Mouse (Mus musculus): ENCODE data around the gene Mettl9.

Gene Mettl9

DNA sequence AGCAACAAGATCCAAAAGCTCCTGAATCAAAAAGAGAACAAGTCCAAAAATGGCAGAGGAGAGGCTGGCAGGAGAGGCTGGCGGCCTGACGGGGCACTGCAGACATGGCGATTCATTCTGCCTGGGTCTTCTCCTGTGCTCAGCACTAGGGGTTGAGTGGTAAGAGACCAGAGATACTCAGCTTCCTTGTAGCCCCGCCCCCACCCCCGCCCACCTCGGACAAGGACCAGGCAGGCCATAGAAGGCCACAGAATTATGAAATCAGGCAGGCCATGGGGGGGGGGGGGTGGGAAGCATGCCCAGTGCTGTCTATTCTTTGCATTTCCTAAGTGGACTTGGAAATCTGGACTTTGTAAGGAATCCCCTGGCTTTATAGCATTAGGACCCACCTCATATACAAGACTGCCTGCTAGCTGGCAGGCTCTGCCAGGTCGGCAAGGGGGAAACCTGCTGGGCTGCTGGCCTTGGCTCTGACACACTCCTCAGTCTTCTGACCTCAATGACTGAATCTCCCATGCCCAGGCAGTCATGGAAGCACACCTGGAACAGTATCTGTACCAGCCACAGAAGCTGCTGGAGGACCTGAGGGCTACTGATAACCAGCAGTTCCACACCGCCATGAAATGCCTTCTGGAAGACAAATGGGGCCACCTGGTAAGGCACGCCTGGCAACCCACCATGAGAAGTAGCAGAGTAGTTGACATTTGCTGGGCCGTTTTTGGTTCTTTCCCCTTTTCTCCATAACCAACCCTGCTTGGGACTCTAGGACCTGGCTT is 64.6 kb downstream of the Mettl9 start:
- no peak for DNase-seq (ENCODE audit: low spot score in 2 of 2)

DNA sequence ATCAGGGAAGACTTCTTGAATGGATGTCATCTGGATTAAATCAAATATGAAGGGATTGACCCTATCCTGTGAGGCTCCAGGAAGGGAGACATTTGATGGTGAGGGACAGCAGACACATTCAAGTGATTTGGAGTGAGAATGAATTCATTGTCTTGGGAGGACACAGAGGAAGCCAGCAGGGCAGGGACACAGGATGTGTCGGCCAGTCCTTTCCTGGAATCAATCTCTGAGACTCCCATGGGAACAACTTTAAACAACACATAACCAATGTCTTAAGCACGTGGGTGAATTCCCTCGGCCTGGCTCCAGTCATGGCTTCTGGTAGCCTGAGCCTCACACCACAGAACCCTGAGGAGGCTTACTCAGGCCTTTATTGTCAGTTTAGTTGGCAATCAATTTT is 73.6 kb downstream of the Mettl9 start:
- DNase-seq (ENCODE audit: low spot score in 2 of 2) = no peak

DNA sequence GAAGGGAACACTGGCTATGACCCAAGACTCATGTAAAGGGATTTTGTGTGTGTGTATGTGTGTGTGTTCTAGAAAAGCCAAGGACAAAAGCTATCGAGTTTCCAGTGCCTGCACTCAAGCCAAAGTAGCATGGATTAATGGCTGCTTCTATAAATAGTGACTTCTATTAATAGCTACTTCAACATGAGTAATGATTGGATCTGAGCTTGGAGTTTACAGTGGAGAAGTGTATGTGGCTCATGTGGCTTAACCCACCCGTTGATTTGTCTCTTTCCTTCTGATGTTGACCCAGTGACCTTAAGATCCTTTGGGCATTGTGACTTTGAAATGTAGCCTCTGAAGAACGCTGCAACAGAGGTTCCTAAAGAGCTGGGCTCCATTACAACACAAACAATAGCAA is 77.1 kb downstream of the Mettl9 start:
- DNase-seq (ENCODE audit: low spot score in 2 of 2) = no peak

DNA sequence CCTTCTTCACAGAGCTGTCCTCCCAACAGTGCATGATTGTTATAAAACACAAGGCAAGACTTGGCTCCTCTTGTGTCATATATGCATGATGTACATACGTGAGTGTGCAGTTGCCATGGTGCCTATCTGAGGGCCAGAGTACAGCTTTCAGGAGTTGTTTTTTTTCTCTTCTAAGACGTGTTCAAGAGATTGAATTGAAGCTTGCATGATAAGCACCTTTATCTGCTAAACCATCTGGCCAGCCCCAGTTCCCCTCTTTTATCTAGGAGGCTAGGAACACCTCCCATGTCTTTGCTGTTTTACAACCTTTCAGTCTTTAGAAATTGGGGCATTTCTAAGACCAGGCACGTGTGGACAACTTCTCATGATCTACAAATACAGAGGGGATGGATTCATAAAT is 77.5 kb downstream of the Mettl9 start:
- DNase-seq (ENCODE audit: low spot score in 2 of 2) = no peak

DNA sequence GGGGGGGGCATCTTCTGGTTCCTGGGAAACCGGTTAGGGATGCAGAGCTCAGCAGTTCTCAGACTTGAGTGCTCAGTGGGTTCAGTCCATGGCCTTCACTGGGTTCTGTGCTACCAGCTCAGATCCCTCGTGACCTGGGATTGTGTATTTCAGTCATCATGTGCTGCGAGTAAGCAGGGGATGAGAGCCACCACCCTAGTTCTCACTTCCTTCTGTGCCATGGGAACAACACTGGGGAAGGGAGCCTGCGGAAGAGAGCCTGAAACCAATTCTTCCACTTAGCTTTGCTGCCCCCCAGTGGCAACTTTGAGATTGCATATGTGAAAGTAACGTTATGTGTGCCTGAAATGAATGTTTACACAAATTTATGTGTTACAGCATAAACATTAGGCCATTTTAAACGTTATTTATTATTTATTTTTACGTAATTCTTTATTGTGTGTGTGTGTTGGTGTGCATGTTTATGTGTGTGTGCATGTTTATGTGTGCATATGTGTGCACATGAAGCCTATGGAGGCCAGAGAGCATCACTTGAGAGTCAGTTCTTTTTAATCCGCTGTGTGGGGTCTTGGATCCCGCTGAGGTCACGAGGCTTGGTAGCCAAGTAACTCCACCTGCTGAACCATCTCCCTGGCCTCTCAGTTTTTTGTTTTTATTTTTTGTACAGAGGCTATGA is 86.0 kb downstream of the Mettl9 start:
- DNase-seq (ENCODE audit: low spot score in 2 of 2) = peak; percentile 65 to 90
